Comparison of ENCODE assay signal across 21 mouse cellular contexts in genomic region chr1:78198319-78198940, GRCm38 (mm10). TPM values are rescaled to one million over a fixed set of nuclear protein-coding genes. Genes with fewer than 3 reads are reported as not detected.
DNase-seq lines count a peak whose midpoint lies in the region; ATAC-seq lines count a peak whose summit lies in the region.
"Had no signal": no experiment of that assay in that cellular context is flagged by ENCODE, and none has a peak within 500 bp of the region (broad histone marks: within the 10 kb centered on the region; RNA-seq: fewer than 3 reads in every experiment).

No protein-coding gene starts in this region.

- peak overlapping the region; percentile 66 for H3K27ac ChIP-seq in hindbrain, embryonic 13.5 days
- peak overlapping the region; percentile 54; the same call in 1 of the 2 replicates for H3K27ac ChIP-seq in midbrain, embryonic 15.5 days
- H3K27ac ChIP-seq: gastrocnemius, adult 2 months; heart, embryonic 15.5 days had no signal

- peaks cover 82% of the 10 kb centered on the region for H3K27me3 ChIP-seq in hindbrain, embryonic 13.5 days
- H3K27me3 ChIP-seq in midbrain, embryonic 15.5 days (replicated peaks) = peaks cover 51% of the 10 kb centered on the region

- peak overlapping the region; percentile 77 for H3K4me2 ChIP-seq in hindbrain, embryonic 13.5 days
- H3K4me2 ChIP-seq in midbrain, embryonic 15.5 days = 0 out of 2 replicates have a peak overlapping the region, but pooled peaks have one; percentile 3
- H3K4me2 ChIP-seq: heart, embryonic 15.5 days; lung, embryonic 14.5 days had no signal

- peaks cover 38% of the 10 kb centered on the region for H3K4me1 ChIP-seq in hindbrain, embryonic 13.5 days (replicated peaks)
- peaks cover 19% of the 10 kb centered on the region for H3K4me1 ChIP-seq in midbrain, embryonic 15.5 days

- H3K36me3 ChIP-seq in hindbrain, embryonic 13.5 days = no peaks in the 10 kb centered on the region
- no peaks in the 10 kb centered on the region for H3K36me3 ChIP-seq in midbrain, embryonic 15.5 days (replicated peaks)
- H3K36me3 ChIP-seq: heart, embryonic 15.5 days had no signal

- peak; percentile 51 for DNase-seq in embryo, embryonic 10 days (ENCODE audit: low spot score)
- peak; percentile 54 for DNase-seq in embryo, embryonic 9.5 days (ENCODE audit: extremely low spot score)
- DNase-seq in adrenal gland, adult 2 months = no peak
- DNase-seq in heart, postnatal 10 days = no peak
- DNase-seq in left cerebral cortex, adult 11 months (ENCODE audit: low spot score) = no peak
- DNase-seq: adrenal gland, postnatal 25 days; cerebellum, adult 9-11 months; gastrocnemius, adult 2 months; heart, adult 18-20 months; liver; lung, embryonic 14.5 days; right cerebral cortex, postnatal 4 days had no signal

- H3K9me3 ChIP-seq in hindbrain, embryonic 13.5 days = no peaks in the 10 kb centered on the region
- H3K9me3 ChIP-seq in midbrain, embryonic 15.5 days = no peaks in the 10 kb centered on the region
- H3K9me3 ChIP-seq: heart, embryonic 15.5 days had no signal

- peak; percentile 23; the same call in 1 of the 2 replicates for ATAC-seq in hindbrain, embryonic 13.5 days (ENCODE audit: low FRiP score)
- no peak for ATAC-seq in midbrain, embryonic 15.5 days (replicated peaks)
- ATAC-seq: CD4-positive, CD25-positive, alpha-beta regulatory T cell, adult 4 months; forebrain, embryonic 16.5 days; inflammation-experienced regulatory T-cells, adult 6 months had no signal

- peak overlapping the region; percentile 0; the same call in 1 of the 2 replicates for H3K4me3 ChIP-seq in hindbrain, embryonic 13.5 days
- no peak overlapping the region for H3K4me3 ChIP-seq in midbrain, embryonic 15.5 days
- H3K4me3 ChIP-seq: gastrocnemius, adult 2 months; heart, embryonic 15.5 days had no signal

- under 1% methylated on average over 9 of the region's 9 CpGs for WGBS in hindbrain, embryonic 13.5 days
- WGBS in midbrain, embryonic 15.5 days = 2% methylated on average over 9 of the region's 9 CpGs

- H3K9ac ChIP-seq in hindbrain, embryonic 13.5 days = no peak overlapping the region
- H3K9ac ChIP-seq in midbrain, embryonic 15.5 days = no peak overlapping the region
- H3K9ac ChIP-seq: heart, embryonic 15.5 days; lung, embryonic 14.5 days had no signal

- intact Hi-C loops in heart, postnatal 10 days (cut with DNase I) = no loop called here

RNA-seq across cellular contexts. Expression of gene Pax3, which starts 1.5 kb away (rescaled TPM):
- 17.6 and 24.4 TPM in 2 replicates for polyA plus RNA-seq in hindbrain, embryonic 13.5 days (2015; fragmentation: Nextera tagmentation; extraction: Ambion mirVana)
- 11.4 and 14.4 TPM in 2 replicates for polyA plus RNA-seq in midbrain, embryonic 15.5 days (2015; fragmentation: Nextera tagmentation; extraction: Ambion mirVana)
- total RNA-seq in adrenal gland, adult 2 months (2021) = not detected
- polyA plus RNA-seq in adrenal gland, adult 2 months (2012; rRNA removed) = not detected in 2 replicates
- under 1 TPM in 1 of 2 experiments, not detected in 1; 0.15 TPM for total RNA-seq in heart, postnatal 10 days (2021)
- total RNA-seq: adrenal gland, postnatal 25 days; gastrocnemius, adult 2 months; heart, adult 18-20 months; layer of hippocampus, adult 8-10 months; left cerebral cortex, adult 8-10 months had no signal
- polyA plus RNA-seq: CD4-positive, CD25-positive, alpha-beta regulatory T cell, adult 4 months; forebrain, embryonic 16.5 days; inflammation-experienced regulatory T-cells, adult 6 months; lung, embryonic 14.5 days; urinary bladder, adult 2 months had no signal

Comparison
In these comparisons a context has a peak if more than half of its experiments do, and no peak if none do; other contexts are left out.
1. DNase-seq: peak in embryo, embryonic 10 days (single experiment) and embryo, embryonic 9.5 days (single experiment); none in adrenal gland, adult 2 months (single experiment), heart, postnatal 10 days (0 of 2) and left cerebral cortex, adult 11 months (single experiment).
2. RNA of gene Pax3, which starts 1.5 kb away (polyA plus RNA-seq): 17.6 to 24.4 TPM in hindbrain, embryonic 13.5 days and 11.4 to 14.4 TPM in midbrain, embryonic 15.5 days; not detected in adrenal gland, adult 2 months; every median in the first group is over 10 times any median in the second.